Mouse (Mus musculus) erythroblast, embryonic 14.5 days (primary cell): ENCODE data around the gene Arhgap8.

Experiments used
- GATA1 ChIP-seq: IDR thresholded peaks from 2 replicates; pipeline ENCODE4 v1.6.1; 2012; ENCODE audit warnings: low read length, inconsistent platforms, mixed read lengths
- TAL1 ChIP-seq: IDR thresholded peaks from 3 replicates; pipeline ENCODE4 v1.6.1; 2012; ENCODE audit warnings: low read length, inconsistent platforms, mixed read lengths

- TF ChIP-seq GATA1: no peak
- TF ChIP-seq TAL1: no peak
These were observed 35.3 kb upstream of the Arhgap8 start for GRCm38 (mm10) chr15:84684520-84684919.
